Mouse (Mus musculus): ENCODE results near the gene Hddc3. TPM values are rescaled to one million over a fixed set of nuclear protein-coding genes. Genes with fewer than 3 reads are reported as not detected.
A peak's percentile ranks its signal among the peaks of the same experiment; 100 is the strongest.

The Hddc3 gene
- polyA plus RNA-seq, 1 experiment from 2014 or later, result 25.7 TPM

GRCm38 (mm10) chr7:80377471-80377870, 34.6 kb downstream of the Hddc3 start:
- no peaks in the 10 kb centered on the region; the same call in 1 of the 2 replicates for H3K36me3 ChIP-seq (replicated peaks; ENCODE audit: control insufficient read depth, insufficient read depth, low read depth, low read length)
- H3K4me3 ChIP-seq (ENCODE audit: low read depth, low read length), result no peak overlapping the region
- no peak for ATAC-seq (replicated peaks; ENCODE audit: insufficient number of reproducible peaks, low FRiP score, low TSS enrichment, low read depth)
- peak; percentile 68 for DNase-seq (ENCODE audit: low spot score)
- H3K9me3 ChIP-seq (replicated peaks; ENCODE audit: control insufficient read depth, low read length), result no peaks in the 10 kb centered on the region
- no peaks in the 10 kb centered on the region for H3K4me1 ChIP-seq (ENCODE audit: control insufficient read depth, insufficient read depth, low read length)
- 38% methylated on average over 6 of the region's 6 CpGs for WGBS
- H3K27ac ChIP-seq (replicated peaks; ENCODE audit: low read depth, low read length), result no peak overlapping the region
- no peak overlapping the region for H3K4me2 ChIP-seq (ENCODE audit: low read depth, low read length)
- H3K9ac ChIP-seq (replicated peaks; ENCODE audit: low read length), result no peak overlapping the region
- no peaks in the 10 kb centered on the region for H3K27me3 ChIP-seq (ENCODE audit: control insufficient read depth, insufficient read depth, low read length)

DNA sequence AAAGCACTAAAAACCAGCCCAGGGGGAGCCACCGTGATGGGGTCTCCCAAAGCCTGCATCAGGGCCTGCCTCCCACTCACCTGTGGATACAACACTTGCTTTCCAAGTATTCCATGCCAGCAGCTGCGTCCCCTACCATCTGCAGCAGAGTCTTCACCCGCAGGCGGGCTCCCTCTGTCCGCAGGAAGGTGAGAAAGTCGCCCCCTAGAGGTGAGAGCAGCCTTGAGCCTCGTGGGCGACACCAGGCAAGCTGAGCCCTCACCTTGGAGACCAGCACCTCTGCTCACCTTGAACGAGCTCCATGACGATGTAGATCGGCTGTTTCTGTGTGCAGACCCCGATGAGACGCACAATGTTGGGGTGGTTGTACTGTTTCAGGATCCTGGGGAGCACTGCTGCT, 36.6 kb downstream of the Hddc3 start:
- WGBS, result 60% methylated on average over 13 of the region's 13 CpGs
- H3K4me1 ChIP-seq (ENCODE audit: control insufficient read depth, insufficient read depth, low read length), result no peaks in the 10 kb centered on the region
- H3K9me3 ChIP-seq (replicated peaks; ENCODE audit: control insufficient read depth, low read length), result no peaks in the 10 kb centered on the region
- H3K4me2 ChIP-seq (ENCODE audit: low read depth, low read length), result no peak overlapping the region
- no peak overlapping the region for H3K4me3 ChIP-seq (ENCODE audit: low read depth, low read length)
- no peak overlapping the region for H3K27ac ChIP-seq (replicated peaks; ENCODE audit: low read depth, low read length)
- no peaks in the 10 kb centered on the region; the same call in 1 of the 2 replicates for H3K36me3 ChIP-seq (replicated peaks; ENCODE audit: control insufficient read depth, insufficient read depth, low read depth, low read length)
- no peak overlapping the region for H3K9ac ChIP-seq (replicated peaks; ENCODE audit: low read length)
- ATAC-seq (replicated peaks; ENCODE audit: insufficient number of reproducible peaks, low FRiP score, low TSS enrichment, low read depth), result no peak
- no peaks in the 10 kb centered on the region for H3K27me3 ChIP-seq (ENCODE audit: control insufficient read depth, insufficient read depth, low read length)
- peak; percentile 50 for DNase-seq (ENCODE audit: low spot score)

DNA sequence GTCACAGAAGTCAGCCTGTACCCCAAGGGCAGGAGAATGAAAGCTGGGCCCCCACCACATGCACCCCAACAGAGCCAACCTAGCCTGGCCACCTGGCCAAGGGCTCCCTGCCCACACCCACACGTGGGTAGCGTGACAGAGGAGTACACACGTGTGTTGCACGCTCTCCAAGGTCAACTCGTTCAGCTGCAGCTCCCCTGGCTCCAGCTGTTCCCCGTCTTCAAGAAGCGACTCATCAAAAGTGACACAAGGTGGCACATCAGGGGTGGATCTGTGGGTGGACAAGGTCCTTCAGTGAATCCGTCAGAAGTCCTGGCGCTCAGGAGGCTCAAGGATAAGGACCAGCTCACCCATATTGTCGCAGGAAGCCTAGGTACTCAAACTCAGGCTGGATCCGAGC, 40.0 kb downstream of the Hddc3 start:
- ATAC-seq (replicated peaks; ENCODE audit: insufficient number of reproducible peaks, low FRiP score, low TSS enrichment, low read depth) (no peak), DNase-seq (ENCODE audit: low spot score) (no peak)
- no peaks in the 10 kb centered on the region for H3K27me3 ChIP-seq (ENCODE audit: control insufficient read depth, insufficient read depth, low read length)
- no peak overlapping the region for H3K9ac ChIP-seq (replicated peaks; ENCODE audit: low read length)
- no peak overlapping the region for H3K4me2 ChIP-seq (ENCODE audit: low read depth, low read length)
- H3K9me3 ChIP-seq (replicated peaks; ENCODE audit: control insufficient read depth, low read length), result no peaks in the 10 kb centered on the region
- WGBS, result 70% methylated on average over 11 of the region's 11 CpGs
- H3K27ac ChIP-seq (replicated peaks; ENCODE audit: low read depth, low read length), result no peak overlapping the region
- H3K4me1 ChIP-seq (ENCODE audit: control insufficient read depth, insufficient read depth, low read length), result no peaks in the 10 kb centered on the region; the same call in 1 of the 2 replicates
- H3K36me3 ChIP-seq (replicated peaks; ENCODE audit: control insufficient read depth, insufficient read depth, low read depth, low read length), result no peaks in the 10 kb centered on the region; the same call in 1 of the 2 replicates
- H3K4me3 ChIP-seq (ENCODE audit: low read depth, low read length), result no peak overlapping the region

DNA sequence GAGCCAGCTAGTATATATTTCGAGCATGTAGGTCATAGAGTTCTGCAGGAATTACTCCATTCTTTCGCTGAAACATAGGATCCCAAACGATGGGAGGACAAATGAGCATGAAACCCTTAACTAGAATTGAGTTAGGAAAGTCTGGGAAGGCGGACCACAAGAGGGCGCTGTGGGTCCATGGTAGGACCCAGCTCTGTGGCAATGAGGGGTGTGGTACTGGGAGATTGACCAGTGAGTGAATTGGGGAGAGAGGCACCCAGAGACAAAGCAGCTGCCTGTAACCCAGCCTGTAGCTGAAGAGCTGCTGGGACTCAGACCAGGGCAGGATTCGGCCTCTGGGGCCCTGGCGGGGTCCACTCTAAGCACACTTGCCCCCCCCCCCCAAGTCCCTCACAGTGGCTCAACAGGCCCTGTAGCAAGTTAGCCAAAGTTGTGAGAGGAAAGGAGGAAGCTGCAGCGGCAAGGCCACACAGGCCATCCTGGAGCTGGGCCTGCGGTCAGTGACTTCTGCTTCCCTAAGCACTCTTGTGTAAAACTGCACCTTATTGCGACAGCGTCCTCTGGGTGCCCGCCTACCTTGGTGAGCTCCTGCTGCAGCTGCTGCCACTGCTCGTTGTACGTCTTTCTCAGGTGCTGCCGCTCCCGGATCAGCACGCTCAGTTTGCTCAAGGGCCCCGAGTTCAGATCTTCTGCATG, 43.5 kb downstream of the Hddc3 start:
- Histone ChIP-seq H3K9ac (replicated peaks; ENCODE audit: low read length) (peak overlapping the region; percentile 15), H3K4me3 (ENCODE audit: low read depth, low read length) (peak overlapping the region; percentile 11), H3K36me3 (replicated peaks; ENCODE audit: control insufficient read depth, insufficient read depth, low read depth, low read length) (peaks cover 2% of the 10 kb centered on the region), H3K27ac (replicated peaks; ENCODE audit: low read depth, low read length) (no peak overlapping the region), H3K4me1 (ENCODE audit: control insufficient read depth, insufficient read depth, low read length) (no peaks in the 10 kb centered on the region; the same call in 1 of the 2 replicates), H3K4me2 (ENCODE audit: low read depth, low read length) (peak overlapping the region; percentile 53), H3K9me3 (replicated peaks; ENCODE audit: control insufficient read depth, low read length) (no peaks in the 10 kb centered on the region), H3K27me3 (ENCODE audit: control insufficient read depth, insufficient read depth, low read length) (no peaks in the 10 kb centered on the region)
- WGBS, result 31% methylated on average over 18 of the region's 18 CpGs
- DNase-seq (ENCODE audit: low spot score) (peak; percentile 96), ATAC-seq (replicated peaks; ENCODE audit: insufficient number of reproducible peaks, low FRiP score, low TSS enrichment, low read depth) (peak; percentile 66)

DNA sequence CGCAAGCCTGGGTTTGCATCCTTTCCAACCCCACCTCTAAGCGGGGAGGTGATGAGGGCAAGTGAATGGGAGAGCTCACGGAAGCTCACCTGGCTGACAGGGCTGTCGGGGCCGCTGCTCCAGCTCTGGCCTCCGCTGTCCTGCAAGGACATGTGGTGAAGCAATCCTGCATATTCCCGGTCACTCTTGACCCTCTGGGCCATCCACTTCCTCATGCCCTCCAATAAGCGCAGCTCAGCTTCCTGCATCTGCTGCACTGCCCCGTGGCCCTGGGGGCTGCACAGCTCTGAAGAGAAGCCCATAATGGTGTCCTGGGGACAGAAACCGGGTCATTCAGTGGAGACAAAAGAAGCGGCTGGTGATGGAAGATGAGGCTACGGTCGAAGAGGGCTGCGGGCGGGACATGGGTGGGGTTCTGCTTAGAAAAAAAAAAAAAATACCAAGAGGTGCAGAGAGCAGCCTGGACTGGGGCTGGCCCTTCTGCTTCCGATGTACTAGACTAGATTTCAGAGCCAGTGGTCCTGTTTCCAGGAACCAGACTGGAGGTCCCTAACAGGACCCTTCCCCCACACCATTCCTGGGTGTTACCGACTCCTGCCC, 44.2 kb downstream of the Hddc3 start:
- Histone ChIP-seq H3K27ac (replicated peaks; ENCODE audit: low read depth, low read length) (no peak overlapping the region), H3K9ac (replicated peaks; ENCODE audit: low read length) (peak overlapping the region; percentile 64), H3K4me2 (ENCODE audit: low read depth, low read length) (peak overlapping the region; percentile 53), H3K4me3 (ENCODE audit: low read depth, low read length) (peak overlapping the region; percentile 11), H3K9me3 (replicated peaks; ENCODE audit: control insufficient read depth, low read length) (no peaks in the 10 kb centered on the region), H3K27me3 (ENCODE audit: control insufficient read depth, insufficient read depth, low read length) (no peaks in the 10 kb centered on the region), H3K36me3 (replicated peaks; ENCODE audit: control insufficient read depth, insufficient read depth, low read depth, low read length) (peaks cover 2% of the 10 kb centered on the region), H3K4me1 (ENCODE audit: control insufficient read depth, insufficient read depth, low read length) (no peaks in the 10 kb centered on the region; the same call in 1 of the 2 replicates)
- ATAC-seq (replicated peaks; ENCODE audit: insufficient number of reproducible peaks, low FRiP score, low TSS enrichment, low read depth), result no peak
- no peak for DNase-seq (ENCODE audit: low spot score)
- 24% methylated on average over 17 of the region's 17 CpGs for WGBS

- Histone ChIP-seq H3K27ac (replicated peaks; ENCODE audit: low read depth, low read length) (0 out of 2 replicates have a peak within 1 kb of the TSS, but pooled peaks have one; percentile 29), H3K9me3 (replicated peaks; ENCODE audit: control insufficient read depth, low read length) (no peaks in the 10 kb centered on the region), H3K4me3 (ENCODE audit: low read depth, low read length) (peak within 1 kb of the TSS; percentile 21), H3K4me1 (ENCODE audit: control insufficient read depth, insufficient read depth, low read length) (no peaks in the 10 kb centered on the region; the same call in 1 of the 2 replicates), H3K4me2 (ENCODE audit: low read depth, low read length) (peak within 1 kb of the TSS; percentile 53), H3K27me3 (ENCODE audit: control insufficient read depth, insufficient read depth, low read length) (no peaks in the 10 kb centered on the region), H3K9ac (replicated peaks; ENCODE audit: low read length) (peak within 1 kb of the TSS; percentile 64), H3K36me3 (replicated peaks; ENCODE audit: control insufficient read depth, insufficient read depth, low read depth, low read length) (peaks cover 3% of the 10 kb centered on the region)
- WGBS, result 6% methylated on average over 33 of the region's 33 CpGs
- DNase-seq (ENCODE audit: low spot score) (peak; percentile 74), ATAC-seq (replicated peaks; ENCODE audit: insufficient number of reproducible peaks, low FRiP score, low TSS enrichment, low read depth) (no peak; the same call in 1 of the 2 replicates)
These were observed 45.0 kb downstream of the Hddc3 start, which contains the start of gene Fes for GRCm38 (mm10) chr7:80387633-80388543. Gene Fes, minus strand, starts transcription at chr7:80387946.

DNA sequence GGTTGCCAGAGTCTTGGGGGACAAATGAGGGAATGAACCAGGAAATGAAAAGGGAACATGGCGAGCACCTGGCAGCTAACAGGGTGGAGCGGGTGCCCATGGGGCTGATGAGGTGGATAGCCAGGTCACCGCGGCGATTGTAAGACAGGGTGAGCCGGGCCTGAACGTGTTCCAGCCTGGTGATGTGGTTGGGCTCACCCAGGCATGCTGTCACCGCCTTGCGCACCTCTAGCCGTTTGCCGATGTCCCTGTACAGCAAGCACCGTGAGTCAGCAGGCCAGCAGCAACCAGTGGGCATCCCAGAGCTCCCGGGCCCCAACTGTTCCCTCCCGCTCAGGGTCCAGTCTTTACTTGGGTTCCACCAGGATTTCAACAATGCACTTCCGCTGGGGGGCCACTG, 49.2 kb downstream of the Hddc3 start:
- no peaks in the 10 kb centered on the region for H3K27me3 ChIP-seq (ENCODE audit: control insufficient read depth, insufficient read depth, low read length)
- no peak overlapping the region for H3K27ac ChIP-seq (replicated peaks; ENCODE audit: low read depth, low read length)
- H3K4me3 ChIP-seq (ENCODE audit: low read depth, low read length), result no peak overlapping the region
- no peaks in the 10 kb centered on the region for H3K4me1 ChIP-seq (ENCODE audit: control insufficient read depth, insufficient read depth, low read length)
- DNase-seq (ENCODE audit: low spot score) (no peak), ATAC-seq (replicated peaks; ENCODE audit: insufficient number of reproducible peaks, low FRiP score, low TSS enrichment, low read depth) (no peak)
- H3K36me3 ChIP-seq (replicated peaks; ENCODE audit: control insufficient read depth, insufficient read depth, low read depth, low read length), result peaks cover 10% of the 10 kb centered on the region
- H3K9ac ChIP-seq (replicated peaks; ENCODE audit: low read length), result no peak overlapping the region
- WGBS, result 96% methylated on average over 15 of the region's 15 CpGs
- H3K9me3 ChIP-seq (replicated peaks; ENCODE audit: control insufficient read depth, low read length), result no peaks in the 10 kb centered on the region
- no peak overlapping the region for H3K4me2 ChIP-seq (ENCODE audit: low read depth, low read length)
